Mouse (Mus musculus) embryonic facial prominence, embryonic 14.5 days (tissue): ENCODE measurements around the gene Cul7. TPM values are rescaled to one million over a fixed set of nuclear protein-coding genes. Genes with fewer than 3 reads are reported as not detected.

Source experiments
- ATAC-seq: fragments of 200-750 bp; cut with Nextera tagmentation; 2 replicates; pipeline ENCODE4 v1.8.0; 2017; ENCODE audit warnings: low read depth, moderate number of reproducible peaks, moderate TSS enrichment
- DNase-seq: peaks from one replicate; pipeline ENCODE4 v3.0.0-alpha.2; 2015; ENCODE audit warnings: low spot score
- H3K27ac ChIP-seq: fragments of 300-500 bp; sonication (generic); replicated peaks from 2 replicates; pipeline ENCODE4 v1.5.1; 2014; ENCODE audit warnings: low read depth, mild to moderate bottlenecking, low read length, moderate library complexity
- H3K27me3 ChIP-seq: fragments of 300-500 bp; sonication (generic); replicated peaks from 2 replicates; pipeline ENCODE4 v1.6.1; 2014; ENCODE audit warnings: low read length; ENCODE audit not compliant: control insufficient read depth, insufficient read depth
- H3K36me3 ChIP-seq: fragments of 300-500 bp; sonication (generic); 2 replicates; pipeline ENCODE4 v1.6.1; 2014; ENCODE audit warnings: low read length, mixed read lengths; ENCODE audit not compliant: control insufficient read depth, insufficient read depth
- H3K4me1 ChIP-seq: fragments of 300-500 bp; sonication (generic); 2 replicates; pipeline ENCODE4 v1.6.1; 2014; ENCODE audit warnings: antibody characterized with exemption, low read length; ENCODE audit not compliant: control insufficient read depth, insufficient read depth
- H3K4me2 ChIP-seq: fragments of 300-500 bp; sonication (generic); 2 replicates; pipeline ENCODE4 v1.6.1; 2014; ENCODE audit warnings: low read depth, mild to moderate bottlenecking, low read length, moderate library complexity, mixed read lengths
- H3K4me3 ChIP-seq: fragments of 300-500 bp; sonication (generic); 2 replicates; pipeline ENCODE4 v1.5.1; 2014; ENCODE audit warnings: low read depth, mild to moderate bottlenecking, low read length
- H3K9ac ChIP-seq: fragments of 300-500 bp; sonication (generic); 2 replicates; pipeline ENCODE4 v1.6.1; 2014; ENCODE audit warnings: low read depth, mild to moderate bottlenecking, low read length, moderate library complexity, mixed read lengths
- H3K9me3 ChIP-seq: fragments of 300-500 bp; sonication (generic); 2 replicates; pipeline ENCODE4 v1.6.1; 2016; ENCODE audit warnings: low read length; ENCODE audit not compliant: control insufficient read depth
- WGBS: fragments of 180-500 bp; shearing (Covaris S2); extraction: QIAGEN DNeasy Blood & Tissue Kit; methylation state at CpG from one replicate; pipeline ENCODE4 v1.1.7; 2014; 5-methylcytosine and 5-hydroxymethylcytosine counted together
- polyA plus RNA-seq: library from polyadenylated mRNA; unstranded; fragments of >200 nt; fragmentation: Nextera tagmentation; extraction: Ambion mirVana; gene quantifications from 2 replicates; pipeline ENCODE4 v1.2.1, GENCODE M21; 2014

The Cul7 gene
- polyA plus RNA-seq, 1 experiment from 2014 or later: 48.5 TPM

DNA sequence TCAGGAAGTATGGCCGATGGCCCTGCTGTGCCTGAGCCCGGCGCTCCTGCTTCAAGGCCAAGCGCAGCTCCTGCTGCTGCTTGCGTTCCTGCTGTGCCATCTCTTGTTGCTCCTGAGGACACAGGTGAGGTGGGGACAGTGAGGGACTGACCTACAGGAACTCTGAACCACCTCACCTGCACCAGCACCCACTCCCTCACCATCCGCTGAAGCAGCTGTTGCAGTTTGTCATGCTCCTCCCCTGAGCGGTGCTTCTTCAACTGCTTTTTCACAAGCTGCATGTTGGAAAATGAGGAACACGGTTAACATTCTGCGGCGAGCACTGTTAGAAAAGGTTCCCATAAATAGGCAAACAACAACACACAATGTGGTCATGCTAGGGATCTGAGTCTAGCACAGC lies 19.8 kb downstream of the Cul7 start:
- Histone ChIP-seq H3K9me3 (no peaks in the 10 kb centered on the region), H3K4me1 (peaks cover 12% of the 10 kb centered on the region; the same call in 1 of the 2 replicates), H3K36me3 (peaks cover 59% of the 10 kb centered on the region), H3K4me3 (no peak overlapping the region), H3K27ac (no peak overlapping the region), H3K4me2 (no peak overlapping the region), H3K27me3 (no peaks in the 10 kb centered on the region), H3K9ac (no peak overlapping the region)
- WGBS: 93% methylated on average over 10 of the region's 10 CpGs
- ATAC-seq (no peak), DNase-seq (no peak)

DNA sequence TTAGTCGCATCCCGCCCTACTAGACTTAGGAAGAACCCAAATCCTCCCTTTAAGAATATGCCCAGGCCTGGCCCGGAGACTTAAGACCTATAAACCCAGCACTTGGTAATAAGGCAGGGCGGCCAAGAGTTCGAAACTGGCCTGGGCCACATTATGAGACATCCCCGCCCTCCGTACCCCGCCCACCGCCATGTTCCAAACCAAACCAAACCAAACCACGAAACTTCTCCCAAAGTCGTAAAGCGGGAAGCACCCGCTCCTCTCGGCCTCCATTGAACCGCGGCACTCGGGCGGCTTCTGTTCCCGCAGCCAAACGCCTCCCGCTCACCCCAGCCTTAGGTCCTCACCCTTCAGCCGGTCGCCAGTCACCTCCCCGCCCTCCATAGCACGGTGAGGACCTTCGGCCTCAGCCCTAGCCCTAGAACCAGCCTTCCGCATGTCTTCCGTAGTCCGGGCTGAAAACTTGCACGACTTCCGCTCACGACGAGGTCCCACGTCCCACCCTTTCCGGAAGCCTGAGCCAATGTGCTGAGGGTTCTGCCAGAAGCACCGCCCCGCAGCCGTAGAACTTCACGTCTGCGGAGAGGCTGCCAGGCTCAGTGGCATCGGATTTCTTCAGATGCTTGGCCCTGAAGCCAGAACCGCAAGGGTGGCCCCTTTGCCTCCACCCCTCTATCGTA lies 23.9 kb downstream of the Cul7 start, which contains the start of gene Rrp36:
Rrp36 (minus strand) TSS at position 503 of the 680 bp plus-strand sequence.
- ATAC-seq: peak; percentile 96
- DNase-seq: peak; percentile 98
- H3K36me3 ChIP-seq: peaks cover 64% of the 10 kb centered on the region
- no peaks in the 10 kb centered on the region for H3K9me3 ChIP-seq
- 1% methylated on average over 43 of the region's 43 CpGs for WGBS
- H3K9ac ChIP-seq: peak within 1 kb of the TSS; percentile 78
- H3K27me3 ChIP-seq: no peaks in the 10 kb centered on the region
- H3K4me1 ChIP-seq: peaks cover 14% of the 10 kb centered on the region
- H3K4me2 ChIP-seq: peak within 1 kb of the TSS; percentile 85
- H3K27ac ChIP-seq: peak within 1 kb of the TSS; percentile 90
- H3K4me3 ChIP-seq: peak within 1 kb of the TSS; percentile 75

DNA sequence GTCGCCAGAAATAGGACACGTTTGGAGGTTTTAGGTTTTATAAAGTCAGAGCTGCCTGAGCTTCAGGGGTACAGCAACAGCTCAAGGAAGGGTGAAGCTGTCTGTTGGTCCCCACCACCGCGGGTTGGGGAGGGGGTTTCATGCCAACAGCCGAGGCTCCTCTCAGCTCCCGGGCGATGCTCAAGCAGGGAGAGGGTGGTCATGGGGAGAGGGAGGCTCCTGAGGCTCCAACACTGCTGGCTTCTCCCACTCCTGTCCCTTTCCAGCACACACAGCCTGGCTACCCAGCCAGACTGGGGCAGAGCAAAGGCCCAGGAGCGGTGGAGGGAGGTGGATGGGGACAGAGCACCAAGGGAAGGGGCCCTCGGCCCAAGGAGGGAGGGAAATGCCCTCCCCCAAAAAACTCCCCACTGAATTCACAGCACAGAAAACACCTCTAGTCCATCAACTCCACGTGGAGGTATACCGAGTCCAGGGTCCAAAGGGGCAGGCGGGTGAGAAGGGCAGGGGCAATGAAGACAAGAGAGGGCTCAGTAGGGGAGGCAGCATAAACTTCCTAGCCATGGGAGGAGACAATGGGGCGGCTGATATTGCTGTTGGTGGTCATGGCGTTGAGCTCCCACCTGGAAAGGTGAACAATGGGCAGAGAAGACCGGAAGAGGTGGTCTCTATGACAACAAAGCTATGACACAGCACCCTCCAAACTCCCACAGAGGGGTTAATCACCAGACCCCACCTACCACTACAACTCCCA lies 24.6 kb downstream of the Cul7 start:
- ATAC-seq: peak; percentile 31; the same call in 1 of the 2 replicates
- WGBS: 19% methylated on average over 13 of the region's 15 CpGs
- no peaks in the 10 kb centered on the region for H3K9me3 ChIP-seq
- no peaks in the 10 kb centered on the region for H3K27me3 ChIP-seq
- H3K27ac ChIP-seq: peak overlapping the region; percentile 90
- H3K4me1 ChIP-seq: peaks cover 21% of the 10 kb centered on the region
- peak overlapping the region; percentile 85 for H3K4me2 ChIP-seq
- no peak for DNase-seq
- peaks cover 56% of the 10 kb centered on the region for H3K36me3 ChIP-seq
- peak overlapping the region; percentile 75 for H3K4me3 ChIP-seq
- H3K9ac ChIP-seq: peak overlapping the region; percentile 78

DNA sequence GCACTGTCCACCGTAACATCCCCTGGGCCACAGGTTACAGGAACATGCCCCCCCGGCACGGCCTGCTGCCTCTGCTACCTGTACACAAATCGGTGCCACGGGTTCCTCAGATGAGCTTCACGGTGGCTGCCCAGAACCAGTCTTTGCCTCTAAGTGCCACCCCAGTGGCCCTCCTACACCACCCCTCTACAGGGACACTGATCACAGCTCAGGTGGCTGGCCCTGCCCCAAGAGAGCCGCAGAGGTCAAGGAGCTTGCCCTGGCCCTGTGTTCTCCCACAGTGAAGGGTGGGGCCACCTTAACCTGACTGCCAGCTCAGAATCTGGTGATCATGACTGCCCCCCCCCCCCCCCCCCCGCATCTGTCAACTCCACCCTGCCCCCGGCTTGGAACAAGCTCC lies 28.3 kb downstream of the Cul7 start, which contains the start of gene Mea1:
Mea1 (plus strand) TSS at position 378 of the 400 bp plus-strand sequence.
- Histone ChIP-seq H3K27me3 (no peaks in the 10 kb centered on the region), H3K27ac (peak within 1 kb of the TSS; percentile 87), H3K4me3 (peak within 1 kb of the TSS; percentile 82), H3K9me3 (no peaks in the 10 kb centered on the region), H3K4me1 (peaks cover 24% of the 10 kb centered on the region), H3K4me2 (peak within 1 kb of the TSS; percentile 88), H3K36me3 (peaks cover 49% of the 10 kb centered on the region), H3K9ac (peak within 1 kb of the TSS; percentile 78)
- ATAC-seq (no peak), DNase-seq (no peak)
- 92% methylated on average over 7 of the region's 9 CpGs for WGBS

- no peaks in the 10 kb centered on the region for H3K9me3 ChIP-seq
- 0 out of 2 replicates have a peak overlapping the region, but pooled peaks have one; percentile 16 for H3K27ac ChIP-seq
- H3K9ac ChIP-seq: peak overlapping the region; percentile 78
- H3K36me3 ChIP-seq: peaks cover 53% of the 10 kb centered on the region
- no peaks in the 10 kb centered on the region for H3K27me3 ChIP-seq
- DNase-seq: peak; percentile 51
- peak overlapping the region; percentile 82 for H3K4me3 ChIP-seq
- no peak for ATAC-seq
- H3K4me2 ChIP-seq: peak overlapping the region; percentile 88
- peaks cover 23% of the 10 kb centered on the region for H3K4me1 ChIP-seq
- WGBS: 31% methylated on average over 9 of the region's 9 CpGs
Observed at GRCm38 (mm10) chr17:46678911-46679310, 28.8 kb downstream of the Cul7 start.

GRCm38 (mm10) chr17:46679843-46680759 lies 30.0 kb downstream of the Cul7 start:
- H3K4me3 ChIP-seq: peak overlapping the region; percentile 82
- under 1% methylated on average over 34 of the region's 34 CpGs for WGBS
- peak overlapping the region; percentile 88 for H3K4me2 ChIP-seq
- peak; percentile 66 for DNase-seq
- H3K27ac ChIP-seq: peak overlapping the region; percentile 87
- no peaks in the 10 kb centered on the region for H3K27me3 ChIP-seq
- H3K36me3 ChIP-seq: peaks cover 59% of the 10 kb centered on the region
- peaks cover 17% of the 10 kb centered on the region for H3K4me1 ChIP-seq
- ATAC-seq: peak; percentile 24
- H3K9me3 ChIP-seq: no peaks in the 10 kb centered on the region
- H3K9ac ChIP-seq: peak overlapping the region; percentile 78

- Histone ChIP-seq H3K9ac (peak within 1 kb of the TSS; percentile 78), H3K27me3 (no peaks in the 10 kb centered on the region), H3K4me3 (peak within 1 kb of the TSS; percentile 82), H3K4me1 (peaks cover 17% of the 10 kb centered on the region), H3K4me2 (peak within 1 kb of the TSS; percentile 88), H3K36me3 (peaks cover 59% of the 10 kb centered on the region), H3K27ac (peak within 1 kb of the TSS; percentile 87), H3K9me3 (no peaks in the 10 kb centered on the region)
- ATAC-seq (peak; percentile 98), DNase-seq (peak; percentile 99)
- under 1% methylated on average over 44 of the region's 49 CpGs for WGBS
Observed at GRCm38 (mm10) chr17:46680760-46681373, 30.7 kb downstream of the Cul7 start, which contains the start of gene Klhdc3. Klhdc3 (minus strand) TSS chr17:46680914.
